Mouse (Mus musculus) heart, embryonic 16.5 days (tissue): ENCODE measurements around the gene H2-Ab1. TPM values are rescaled to one million over a fixed set of nuclear protein-coding genes. Genes with fewer than 3 reads are reported as not detected.

ENCODE experiments used
- ATAC-seq: fragments of 200-750 bp; cut with Nextera tagmentation; replicated peaks from 2 replicates; pipeline ENCODE4 v1.8.0; 2017; ENCODE audit warnings: moderate number of reproducible peaks; ENCODE audit not compliant: insufficient read depth, low FRiP score; ENCODE audit errors: extremely low read depth
- H3K27ac ChIP-seq: fragments of 300-500 bp; sonication (generic); 2 replicates; pipeline ENCODE4 v1.5.1; 2014; ENCODE audit warnings: mild to moderate bottlenecking, low read length, control low read depth, moderate library complexity
- H3K27me3 ChIP-seq: fragments of 300-500 bp; sonication (generic); 2 replicates; pipeline ENCODE4 v1.6.1; 2014; ENCODE audit warnings: low read length, mixed read lengths; ENCODE audit not compliant: control insufficient read depth, insufficient read depth
- H3K36me3 ChIP-seq: fragments of 300-500 bp; sonication (generic); 2 replicates; pipeline ENCODE4 v1.6.1; 2014; ENCODE audit not compliant: control insufficient read depth, insufficient read depth
- H3K4me1 ChIP-seq: fragments of 300-500 bp; sonication (generic); 2 replicates; pipeline ENCODE4 v1.6.1; 2014; ENCODE audit warnings: low read length, mixed read lengths; ENCODE audit not compliant: control insufficient read depth, insufficient read depth
- H3K4me2 ChIP-seq: fragments of 300-500 bp; sonication (generic); 2 replicates; pipeline ENCODE4 v1.6.1; 2014; ENCODE audit warnings: low read depth, mild to moderate bottlenecking, control low read depth, low read length
- H3K4me3 ChIP-seq: fragments of 300-500 bp; sonication (generic); 2 replicates; pipeline ENCODE4 v1.5.1; 2014; ENCODE audit warnings: mild to moderate bottlenecking, control low read depth, low read length
- H3K9ac ChIP-seq: fragments of 300-500 bp; sonication (generic); 2 replicates; pipeline ENCODE4 v1.6.1; 2014; ENCODE audit warnings: low read length, control low read depth
- H3K9me3 ChIP-seq: fragments of 300-500 bp; sonication (generic); replicated peaks from 2 replicates; pipeline ENCODE4 v1.6.1; 2016; ENCODE audit warnings: low read length; ENCODE audit not compliant: control insufficient read depth
- WGBS: fragments of 180-500 bp; shearing (Covaris S2); extraction: QIAGEN DNeasy Blood & Tissue Kit; methylation state at CpG from one replicate; pipeline ENCODE4 v1.1.7; 2014; 5-methylcytosine and 5-hydroxymethylcytosine counted together
- polyA plus RNA-seq: library from polyadenylated mRNA; unstranded; fragments of >200 nt; fragmentation: Nextera tagmentation; extraction: Ambion mirVana; gene quantifications from 2 replicates; pipeline ENCODE4 v1.2.1, GENCODE M21; 2015

Gene H2-Ab1
- polyA plus RNA-seq, 1 experiment from 2014 or later = 172 TPM

- Histone ChIP-seq H3K27me3 (no peaks in the 10 kb centered on the region), H3K4me3 (no peak overlapping the region), H3K27ac (no peak overlapping the region), H3K36me3 (no peaks in the 10 kb centered on the region), H3K9me3 (peaks cover 2% of the 10 kb centered on the region; the same call in 1 of the 2 replicates), H3K4me1 (no peaks in the 10 kb centered on the region), H3K9ac (no peak overlapping the region), H3K4me2 (no peak overlapping the region)
- WGBS = 63% methylated on average over 1 of the region's 1 CpGs
- ATAC-seq = no peak
Measured at GRCm38 (mm10) chr17:34280499-34281038, 23.1 kb downstream of the H2-Ab1 start.

GRCm38 (mm10) chr17:34281836-34282235 is 24.3 kb downstream of the H2-Ab1 start:
- ATAC-seq = no peak

DNA sequence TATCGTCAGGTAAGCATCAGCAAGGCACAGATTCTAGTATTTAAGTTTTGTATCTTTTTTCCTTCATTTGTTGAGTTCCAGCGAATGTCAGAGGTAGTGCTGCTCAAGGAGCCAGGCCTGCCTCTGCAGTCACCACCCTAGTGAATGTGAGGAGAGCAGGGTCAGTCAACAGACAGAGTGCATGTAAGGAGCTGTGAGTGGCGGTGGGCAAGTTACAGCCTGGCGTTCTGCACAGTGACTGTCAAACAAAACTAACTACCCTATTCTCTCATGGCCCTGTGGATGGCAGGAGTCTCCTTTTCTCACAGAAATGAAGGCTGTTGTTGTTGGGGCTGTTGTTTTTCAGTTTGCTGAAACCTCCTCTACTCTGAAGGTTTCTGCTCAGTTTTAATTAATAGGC is 27.9 kb downstream of the H2-Ab1 start:
- H3K9ac ChIP-seq = no peak overlapping the region
- H3K4me2 ChIP-seq = no peak overlapping the region
- H3K4me3 ChIP-seq = no peak overlapping the region
- no peaks in the 10 kb centered on the region for H3K9me3 ChIP-seq
- H3K27ac ChIP-seq = no peak overlapping the region
- 69% methylated on average over 4 of the region's 4 CpGs for WGBS
- no peaks in the 10 kb centered on the region for H3K27me3 ChIP-seq
- no peak for ATAC-seq
- no peaks in the 10 kb centered on the region for H3K4me1 ChIP-seq
- H3K36me3 ChIP-seq = no peaks in the 10 kb centered on the region

More at GRCm38 (mm10) chr17:34281836-34282235, 24.3 kb downstream of the H2-Ab1 start:
- Histone ChIP-seq H3K4me2 (no peak overlapping the region), H3K4me1 (no peaks in the 10 kb centered on the region), H3K9ac (no peak overlapping the region), H3K9me3 (no peaks in the 10 kb centered on the region; the same call in 1 of the 2 replicates), H3K36me3 (no peaks in the 10 kb centered on the region), H3K4me3 (no peak overlapping the region), H3K27ac (no peak overlapping the region), H3K27me3 (no peaks in the 10 kb centered on the region)
- WGBS = 47% methylated on average over 1 of the region's 1 CpGs

- Histone ChIP-seq H3K9me3 (no peaks in the 10 kb centered on the region), H3K27me3 (no peaks in the 10 kb centered on the region), H3K4me2 (no peak overlapping the region), H3K4me3 (no peak overlapping the region), H3K27ac (no peak overlapping the region), H3K4me1 (no peaks in the 10 kb centered on the region), H3K9ac (no peak overlapping the region), H3K36me3 (no peaks in the 10 kb centered on the region)
- 28% methylated on average over 4 of the region's 4 CpGs for WGBS
- no peak for ATAC-seq
Measured at GRCm38 (mm10) chr17:34285848-34286247, 28.4 kb downstream of the H2-Ab1 start.

DNA sequence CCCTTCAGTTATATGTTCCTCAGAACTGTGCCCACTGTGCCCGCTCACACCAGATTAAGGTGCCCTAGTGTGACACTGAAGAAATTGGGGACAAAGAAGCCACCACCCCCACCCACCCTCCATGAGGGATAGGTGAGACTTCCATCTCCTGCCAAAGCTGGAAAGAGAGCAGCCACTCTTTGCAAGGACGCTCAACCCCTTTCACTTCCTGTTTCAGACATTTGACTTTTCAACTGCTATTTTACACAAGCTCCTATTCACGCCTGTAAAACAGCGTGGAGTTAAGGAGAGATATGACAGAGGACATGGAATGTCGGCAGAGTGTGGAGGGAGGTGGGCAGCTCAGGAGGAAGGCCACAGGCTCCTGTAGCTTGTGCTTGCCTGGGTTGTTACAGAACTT is 29.0 kb downstream of the H2-Ab1 start:
- Histone ChIP-seq H3K9me3 (no peaks in the 10 kb centered on the region), H3K4me1 (no peaks in the 10 kb centered on the region), H3K27me3 (no peaks in the 10 kb centered on the region), H3K9ac (no peak overlapping the region), H3K4me3 (no peak overlapping the region), H3K27ac (no peak overlapping the region), H3K36me3 (no peaks in the 10 kb centered on the region), H3K4me2 (no peak overlapping the region)
- 56% methylated on average over 5 of the region's 5 CpGs for WGBS
- no peak for ATAC-seq

DNA sequence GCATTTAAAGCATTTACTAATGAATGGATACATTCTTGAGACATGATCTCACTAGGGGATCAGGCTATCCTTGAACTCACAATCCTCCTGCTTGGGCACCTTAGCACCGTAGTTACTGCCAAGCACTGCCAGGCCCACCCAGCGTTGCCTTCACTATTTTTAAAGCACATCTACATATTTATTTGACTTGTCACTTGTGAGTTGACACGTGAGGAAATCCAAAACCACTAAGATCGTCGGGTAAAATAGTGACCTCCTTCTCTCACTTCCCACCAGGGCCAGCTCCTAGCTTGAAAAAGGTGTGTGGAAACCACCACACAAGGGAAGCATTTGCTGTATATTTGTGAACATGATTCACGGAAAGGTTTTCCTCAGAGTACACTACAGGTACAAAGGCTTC is 29.5 kb downstream of the H2-Ab1 start:
- Histone ChIP-seq H3K4me2 (no peak overlapping the region), H3K36me3 (no peaks in the 10 kb centered on the region), H3K4me1 (no peaks in the 10 kb centered on the region), H3K27ac (no peak overlapping the region), H3K9me3 (no peaks in the 10 kb centered on the region), H3K27me3 (no peaks in the 10 kb centered on the region), H3K4me3 (no peak overlapping the region), H3K9ac (no peak overlapping the region)
- 54% methylated on average over 6 of the region's 6 CpGs for WGBS
- ATAC-seq = no peak

- Histone ChIP-seq H3K4me1 (no peaks in the 10 kb centered on the region), H3K36me3 (no peaks in the 10 kb centered on the region), H3K27ac (no peak within 1 kb of the TSS), H3K9ac (no peak within 1 kb of the TSS), H3K27me3 (no peaks in the 10 kb centered on the region), H3K9me3 (no peaks in the 10 kb centered on the region), H3K4me2 (no peak within 1 kb of the TSS), H3K4me3 (no peak within 1 kb of the TSS; the same call in 1 of the 2 replicates)
- 13% methylated on average over 8 of the region's 8 CpGs for WGBS
- ATAC-seq = peak; percentile 81
Measured at GRCm38 (mm10) chr17:34287648-34288047, 30.2 kb downstream of the H2-Ab1 start, which contains the start of gene H2-Aa. Gene H2-Aa (minus strand): TSS chr17:34287823.

DNA sequence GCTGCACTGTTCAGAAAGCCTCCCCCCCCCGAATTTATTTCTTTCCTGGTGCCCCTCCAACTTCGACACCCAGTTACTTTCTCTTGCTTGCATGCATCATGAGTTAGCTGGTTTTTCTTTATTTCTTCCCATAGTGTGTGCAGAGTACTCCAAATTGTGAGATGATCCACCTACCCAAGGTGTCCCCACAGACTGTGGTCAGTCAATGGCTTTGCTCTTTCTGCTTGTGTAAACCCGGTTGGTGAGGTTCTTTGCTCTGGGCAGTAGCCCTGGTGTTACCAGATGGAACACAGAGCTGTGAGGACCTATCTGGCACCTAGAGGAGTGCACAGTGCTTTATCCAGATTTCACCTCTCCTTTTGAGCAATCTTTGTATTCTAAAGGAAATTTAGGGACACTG is 30.6 kb downstream of the H2-Ab1 start:
- Histone ChIP-seq H3K27ac (no peak overlapping the region), H3K9ac (no peak overlapping the region), H3K36me3 (no peaks in the 10 kb centered on the region), H3K9me3 (no peaks in the 10 kb centered on the region), H3K4me3 (no peak overlapping the region), H3K4me1 (no peaks in the 10 kb centered on the region), H3K27me3 (no peaks in the 10 kb centered on the region), H3K4me2 (no peak overlapping the region)
- no peak for ATAC-seq
- WGBS = 57% methylated on average over 3 of the region's 3 CpGs

- Histone ChIP-seq H3K27ac (no peak overlapping the region), H3K4me2 (no peak overlapping the region), H3K4me1 (no peaks in the 10 kb centered on the region; the same call in 1 of the 2 replicates), H3K27me3 (no peaks in the 10 kb centered on the region), H3K36me3 (no peaks in the 10 kb centered on the region), H3K9me3 (no peaks in the 10 kb centered on the region), H3K4me3 (no peak overlapping the region), H3K9ac (no peak overlapping the region)
- ATAC-seq = peak; percentile 80
- 14% methylated on average over 8 of the region's 8 CpGs for WGBS
Measured at GRCm38 (mm10) chr17:34291609-34292008, 34.1 kb downstream of the H2-Ab1 start.
